Mouse (Mus musculus) spleen, adult 2 months (tissue): ENCODE results near the gene Mettl17.

Experiments used
- CTCF ChIP-seq: fragments of 200-500 bp; IDR thresholded peaks from 2 replicates; pipeline ENCODE4 v1.5.1; 2011; ENCODE audit warnings: mild to moderate bottlenecking, inconsistent platforms; ENCODE audit not compliant: insufficient read depth, insufficient read length, insufficient replicate concordance; ENCODE audit errors: extremely low read depth
- POLR2A ChIP-seq: fragments of 200-500 bp; IDR thresholded peaks from 2 replicates; pipeline ENCODE4 v1.6.1; 2011; ENCODE audit warnings: low read depth, low read length, inconsistent platforms

GRCm38 (mm10) chr14:51939005-51939404 is 54.4 kb downstream of the Mettl17 start:
- no peak for TF ChIP-seq POLR2A
- no peak for TF ChIP-seq CTCF
